Mouse (Mus musculus): ENCODE results near the gene Cemip. TPM values are rescaled to one million over a fixed set of nuclear protein-coding genes. Genes with fewer than 3 reads are reported as not detected.

Gene Cemip
- total and polyA plus RNA-seq, 3 experiments: under 0.01 TPM; not detected in 2

- no peak for TF ChIP-seq KAT2A (IDR thresholded peaks at IDR 0.05; ENCODE audit: insufficient replicate concordance, low read length)
Observed at GRCm38 (mm10) chr7:84117543-84118122, 31.3 kb upstream of the Cemip start (continued).

- in situ Hi-C loops (cut with MboI; ENCODE audit: low pct_ligation_motif_present, low pct_unique_long_range_greater_than_20kb, low sequenced_read_pairs) (no loop called here), dilution Hi-C loops (cut with MboI; ENCODE audit: extremely low pct_ligation_motif_present, extremely low pct_unique_long_range_greater_than_20kb, low sequenced_read_pairs) (no loop called here)
Observed at GRCm38 (mm10) chr7:84116621-84117542, 30.6 kb upstream of the Cemip start.

GRCm38 (mm10) chr7:84115385-84115784 lies 29.1 kb upstream of the Cemip start:
- dilution Hi-C loops (cut with MboI; ENCODE audit: extremely low pct_ligation_motif_present, extremely low pct_unique_long_range_greater_than_20kb, low sequenced_read_pairs) (no loop called here), in situ Hi-C loops (cut with MboI; ENCODE audit: low pct_ligation_motif_present, low pct_unique_long_range_greater_than_20kb, low sequenced_read_pairs) (no loop called here)
- Histone ChIP-seq H3K79me2 (replicated peaks; ENCODE audit: control insufficient read depth, extremely low read depth, insufficient read depth, poor library complexity, severe bottlenecking) (peaks cover 12% of the 10 kb centered on the region), H3K27ac (ENCODE audit: insufficient read depth, low read depth) (no peak overlapping the region), H3K4me2 (ENCODE audit: insufficient read depth, low read depth, poor library complexity, severe bottlenecking) (no peak overlapping the region), H3K4me1 (ENCODE audit: control insufficient read depth in 1 of 2, insufficient read depth in 2 of 2) (peaks cover 8 to 58% of the 10 kb centered on the region in 2 experiments), H3K4me3 (replicated peaks in 1 of 3; ENCODE audit: low read depth in 2 of 3, low read length in 2 of 3, poor library complexity in 1 of 3) (no peak overlapping the region), H3K27me3 (replicated peaks) (no peaks in the 10 kb centered on the region), H3K9me3 (replicated peaks; ENCODE audit: low read length) (no peaks in the 10 kb centered on the region), H3K36me3 (replicated peaks in 1 of 2; ENCODE audit: control insufficient read depth in 1 of 2, insufficient read depth in 1 of 2, low read length in 1 of 2) (peaks cover 18 to 81% of the 10 kb centered on the region in 2 experiments), H3K9ac (ENCODE audit: insufficient read depth, low read depth) (no peak overlapping the region)
- TF ChIP-seq ELF1 (IDR thresholded peaks at IDR 0.05; ENCODE audit: low read depth, low read length): peak; percentile 28; the same call in 1 of the 2 replicates
- TF ChIP-seq MEF2A (IDR thresholded peaks at IDR 0.05; ENCODE audit: borderline replicate concordance, low read depth, low read length): no peak
- no peak for TF ChIP-seq ETS1 (conservative IDR thresholded peaks at IDR 0.05; ENCODE audit: low read depth, low read length)
- 0 out of 4 replicates have a peak, but pooled peaks of 1 of the 2 experiments have one; percentile 13 for TF ChIP-seq CTCF (conservative IDR thresholded peaks at IDR 0.05 in 1 of 2, IDR thresholded peaks at IDR 0.05 in 1 of 2; ENCODE audit: low read depth in 2 of 2, low read length in 2 of 2)
- DNase-seq (ENCODE audit: extremely low read depth): no peak

More at GRCm38 (mm10) chr7:84116621-84117542, 30.6 kb upstream of the Cemip start:
- peaks cover 8 to 71% of the 10 kb centered on the region in 2 experiments for H3K4me1 ChIP-seq (ENCODE audit: control insufficient read depth in 1 of 2, insufficient read depth in 2 of 2)
- H3K9me3 ChIP-seq (replicated peaks; ENCODE audit: low read length): no peaks in the 10 kb centered on the region
- H3K4me2 ChIP-seq (ENCODE audit: insufficient read depth, low read depth, poor library complexity, severe bottlenecking): no peak overlapping the region
- no peak overlapping the region for H3K27ac ChIP-seq (ENCODE audit: insufficient read depth, low read depth)
- DNase-seq (ENCODE audit: extremely low read depth): no peak
- H3K9ac ChIP-seq (ENCODE audit: insufficient read depth, low read depth): no peak overlapping the region
- no peaks in the 10 kb centered on the region for H3K27me3 ChIP-seq (replicated peaks)
- H3K4me3 ChIP-seq (replicated peaks in 1 of 3; ENCODE audit: low read depth in 2 of 3, low read length in 2 of 3, poor library complexity in 1 of 3): no peak overlapping the region
- H3K79me2 ChIP-seq (replicated peaks; ENCODE audit: control insufficient read depth, extremely low read depth, insufficient read depth, poor library complexity, severe bottlenecking): peaks cover 17% of the 10 kb centered on the region
- TF ChIP-seq IRF4 (IDR thresholded peaks at IDR 0.05; ENCODE audit: low read depth, low read length): no peak
- peak; percentile 94 for TF ChIP-seq MAFK (IDR thresholded peaks at IDR 0.05; ENCODE audit: insufficient replicate concordance, low read length)
- peaks cover 11 to 68% of the 10 kb centered on the region in 2 experiments for H3K36me3 ChIP-seq (replicated peaks in 1 of 2; ENCODE audit: control insufficient read depth in 1 of 2, insufficient read depth in 1 of 2, low read length in 1 of 2)

- H3K4me3 ChIP-seq (replicated peaks in 1 of 3; ENCODE audit: low read depth in 2 of 3, low read length in 2 of 3, poor library complexity in 1 of 3): no peak overlapping the region
- H3K27me3 ChIP-seq (replicated peaks): no peaks in the 10 kb centered on the region
- H3K4me1 ChIP-seq (ENCODE audit: control insufficient read depth in 1 of 2, insufficient read depth in 2 of 2): peaks cover 6 to 52% of the 10 kb centered on the region in 2 experiments
- no peak overlapping the region for H3K9ac ChIP-seq (ENCODE audit: insufficient read depth, low read depth)
- in situ Hi-C loops (cut with MboI; ENCODE audit: low pct_ligation_motif_present, low pct_unique_long_range_greater_than_20kb, low sequenced_read_pairs): no loop called here
- peaks cover 12% of the 10 kb centered on the region for H3K79me2 ChIP-seq (replicated peaks; ENCODE audit: control insufficient read depth, extremely low read depth, insufficient read depth, poor library complexity, severe bottlenecking)
- no peak for TF ChIP-seq RAD21 (IDR thresholded peaks at IDR 0.05; ENCODE audit: low read depth, low read length)
- TF ChIP-seq ZNF384 (IDR thresholded peaks at IDR 0.05; ENCODE audit: low read depth, low read length): no peak
- TF ChIP-seq MAZ (IDR thresholded peaks at IDR 0.05; ENCODE audit: low read depth, low read length): no peak
- TF ChIP-seq MAX (IDR thresholded peaks at IDR 0.05; ENCODE audit: low read length): no peak
- TF ChIP-seq RCOR1 (conservative IDR thresholded peaks at IDR 0.05; ENCODE audit: low read depth, low read length): no peak
- no peak for TF ChIP-seq ZKSCAN1 (IDR thresholded peaks at IDR 0.05; ENCODE audit: borderline replicate concordance, low read depth, low read length)
- no peak for TF ChIP-seq ZC3H11A (IDR thresholded peaks at IDR 0.05; ENCODE audit: low read depth, low read length)
- TF ChIP-seq BHLHE40 (IDR thresholded peaks at IDR 0.05; ENCODE audit: low read depth, low read length): no peak
- TF ChIP-seq JUN (IDR thresholded peaks at IDR 0.05; ENCODE audit: insufficient read depth, low read depth, low read length): no peak
- no peak for TF ChIP-seq SIN3A (IDR thresholded peaks at IDR 0.05; ENCODE audit: low read length)
- no peak for TF ChIP-seq USF1 (IDR thresholded peaks at IDR 0.05; ENCODE audit: low read depth, low read length)
- TF ChIP-seq ZMIZ1 (IDR thresholded peaks at IDR 0.05; ENCODE audit: low read depth, low read length): no peak
- no peak for TF ChIP-seq CHD2 (IDR thresholded peaks at IDR 0.05; ENCODE audit: low read length)
- no peak for TF ChIP-seq TBP (conservative IDR thresholded peaks at IDR 0.05; ENCODE audit: low read depth, low read length)
- H3K4me2 ChIP-seq (ENCODE audit: insufficient read depth, low read depth, poor library complexity, severe bottlenecking): no peak overlapping the region
- no peak overlapping the region for H3K27ac ChIP-seq (ENCODE audit: insufficient read depth, low read depth)
- H3K36me3 ChIP-seq (replicated peaks in 1 of 2; ENCODE audit: control insufficient read depth in 1 of 2, insufficient read depth in 1 of 2, low read length in 1 of 2): peaks cover 22 to 87% of the 10 kb centered on the region in 2 experiments
- DNase-seq (ENCODE audit: extremely low read depth): no peak
- no peaks in the 10 kb centered on the region for H3K9me3 ChIP-seq (replicated peaks; ENCODE audit: low read length)
- dilution Hi-C loops (cut with MboI; ENCODE audit: extremely low pct_ligation_motif_present, extremely low pct_unique_long_range_greater_than_20kb, low sequenced_read_pairs): no loop called here
Observed at GRCm38 (mm10) chr7:84114775-84115174, 28.5 kb upstream of the Cemip start.

All from CH12.LX (cell line).